Mouse (Mus musculus): ENCODE measurements around the gene Tmem258.

DNA sequence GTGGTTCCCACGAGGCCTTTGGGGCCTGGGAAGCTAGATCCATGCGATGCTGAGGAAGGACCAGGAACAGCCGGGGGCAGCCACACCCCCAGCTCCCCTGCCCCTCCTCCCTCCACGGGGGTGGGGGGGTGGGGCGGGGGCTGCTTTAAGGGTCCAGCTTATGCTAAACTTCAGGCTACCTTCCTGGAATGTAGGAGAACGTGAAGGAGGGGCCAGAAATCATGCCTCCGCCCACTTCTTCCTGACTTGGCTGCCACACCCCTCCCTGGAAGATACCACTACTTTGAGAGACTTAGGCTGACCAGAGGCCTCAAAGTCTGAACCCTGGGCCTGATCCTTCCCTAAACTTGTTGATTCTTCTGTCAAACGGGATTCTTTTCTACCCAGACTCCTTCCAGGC lies 18.8 kb downstream of the Tmem258 start:
- no peak for TF ChIP-seq POLR2A (IDR thresholded peaks at IDR 0.05; ENCODE audit: low read depth, low read length)
- no peak for TF ChIP-seq CTCF (IDR thresholded peaks at IDR 0.05; ENCODE audit: extremely low read depth, insufficient read depth, insufficient read length, insufficient replicate concordance)
